Mouse (Mus musculus): ENCODE data around the gene Cdc25b. TPM values are rescaled to one million over a fixed set of nuclear protein-coding genes. Genes with fewer than 3 reads are reported as not detected.

The Cdc25b gene
- polyA plus RNA-seq, 2 experiments: 166 to 184 TPM

GRCm38 (mm10) chr2:131234127-131234650, 47.4 kb downstream of the Cdc25b start:
- H3K4me2 ChIP-seq (ENCODE audit: low read depth): peak overlapping the region; percentile 88
- H3K27me3 ChIP-seq (ENCODE audit: control insufficient read depth, insufficient read depth, low read length): no peaks in the 10 kb centered on the region
- no peak for TF ChIP-seq CTCF (IDR thresholded peaks at IDR 0.05; ENCODE audit: low read depth)
- TF ChIP-seq EP300 (IDR thresholded peaks at IDR 0.05; ENCODE audit: low read depth): no peak
- H3K9ac ChIP-seq (replicated peaks): peak overlapping the region; percentile 86
- peaks cover 31 to 37% of the 10 kb centered on the region in 2 experiments for H3K4me1 ChIP-seq (replicated peaks; ENCODE audit: control insufficient read depth in 2 of 2, insufficient read depth in 2 of 2, low read length in 1 of 2)
- WGBS (ENCODE audit: insufficient replicate concordance): 12% methylated on average over 28 of the region's 28 CpGs
- DNase-seq (ENCODE audit: low read depth in 3 of 3, low spot score in 3 of 3) (no peak), ATAC-seq (ENCODE audit: insufficient read depth) (peak; percentile 52)
- peak overlapping the region; percentile 65 to 73 for H3K4me3 ChIP-seq (ENCODE audit: insufficient read depth in 1 of 2, low read depth in 2 of 2, low read length in 2 of 2)
- peaks cover under 1% of the 10 kb centered on the region; the same call in 1 of the 2 replicates for H3K36me3 ChIP-seq (replicated peaks; ENCODE audit: control insufficient read depth, insufficient read depth, low read depth)
- H3K9me3 ChIP-seq (ENCODE audit: control insufficient read depth, low read length): no peaks in the 10 kb centered on the region
- peak overlapping the region; percentile 79 for H3K27ac ChIP-seq

GRCm38 (mm10) chr2:131234970-131235635, 48.4 kb downstream of the Cdc25b start:
- 34% methylated on average over 7 of the region's 7 CpGs for WGBS (ENCODE audit: insufficient replicate concordance)
- DNase-seq (ENCODE audit: low read depth in 3 of 3, low spot score in 3 of 3) (peak in 1 of 3 experiments; percentile 55), ATAC-seq (ENCODE audit: insufficient read depth) (no peak)
- Histone ChIP-seq H3K4me2 (ENCODE audit: low read depth) (peak overlapping the region; percentile 88), H3K4me1 (replicated peaks; ENCODE audit: control insufficient read depth in 2 of 2, insufficient read depth in 2 of 2, low read length in 1 of 2) (peaks cover 31 to 40% of the 10 kb centered on the region in 2 experiments), H3K36me3 (replicated peaks; ENCODE audit: control insufficient read depth, insufficient read depth, low read depth) (peaks cover 7% of the 10 kb centered on the region), H3K9ac (replicated peaks) (peak overlapping the region; percentile 86), H3K9me3 (ENCODE audit: control insufficient read depth, low read length) (no peaks in the 10 kb centered on the region), H3K4me3 (ENCODE audit: insufficient read depth in 1 of 2, low read depth in 2 of 2, low read length in 2 of 2) (peak overlapping the region; percentile 65 to 73), H3K27me3 (ENCODE audit: control insufficient read depth, insufficient read depth, low read length) (no peaks in the 10 kb centered on the region), H3K27ac (peak overlapping the region; percentile 79)
- TF ChIP-seq CTCF (IDR thresholded peaks at IDR 0.05; ENCODE audit: low read depth) (no peak), EP300 (IDR thresholded peaks at IDR 0.05; ENCODE audit: low read depth) (no peak)

GRCm38 (mm10) chr2:131242180-131242579, 55.4 kb downstream of the Cdc25b start:
- DNase-seq (ENCODE audit: low read depth in 3 of 3, low spot score in 3 of 3): no peak
- Histone ChIP-seq H3K9ac (replicated peaks) (no peak overlapping the region), H3K27me3 (ENCODE audit: control insufficient read depth, insufficient read depth, low read length) (no peaks in the 10 kb centered on the region), H3K27ac (no peak overlapping the region), H3K4me1 (replicated peaks; ENCODE audit: control insufficient read depth in 2 of 2, insufficient read depth in 2 of 2, low read length in 1 of 2) (peaks cover 5 to 24% of the 10 kb centered on the region in 2 experiments), H3K36me3 (replicated peaks; ENCODE audit: control insufficient read depth, insufficient read depth, low read depth) (peaks cover 70% of the 10 kb centered on the region), H3K4me2 (ENCODE audit: low read depth) (no peak overlapping the region), H3K9me3 (ENCODE audit: control insufficient read depth, low read length) (no peaks in the 10 kb centered on the region), H3K4me3 (ENCODE audit: insufficient read depth in 1 of 2, low read depth in 2 of 2, low read length in 2 of 2) (no peak overlapping the region)
- peak; percentile 14; the same call in 1 of the 2 replicates for ATAC-seq (ENCODE audit: insufficient read depth)
- TF ChIP-seq CTCF (IDR thresholded peaks at IDR 0.05; ENCODE audit: low read depth) (no peak), EP300 (IDR thresholded peaks at IDR 0.05; ENCODE audit: low read depth) (no peak)

- Histone ChIP-seq H3K4me2 (ENCODE audit: low read depth) (no peak overlapping the region), H3K36me3 (replicated peaks; ENCODE audit: control insufficient read depth, insufficient read depth, low read depth) (peaks cover 76% of the 10 kb centered on the region), H3K4me3 (ENCODE audit: insufficient read depth in 1 of 2, low read depth in 2 of 2, low read length in 2 of 2) (no peak overlapping the region), H3K27ac (no peak overlapping the region), H3K27me3 (ENCODE audit: control insufficient read depth, insufficient read depth, low read length) (no peaks in the 10 kb centered on the region), H3K4me1 (replicated peaks; ENCODE audit: control insufficient read depth in 2 of 2, insufficient read depth in 2 of 2, low read length in 1 of 2) (peaks cover 5 to 24% of the 10 kb centered on the region in 2 experiments), H3K9ac (replicated peaks) (no peak overlapping the region), H3K9me3 (ENCODE audit: control insufficient read depth, low read length) (no peaks in the 10 kb centered on the region)
- no peak for TF ChIP-seq EP300 (IDR thresholded peaks at IDR 0.05; ENCODE audit: low read depth)
- TF ChIP-seq CTCF (IDR thresholded peaks at IDR 0.05; ENCODE audit: low read depth): no peak
- peak; percentile 42; the same call in 1 of the 2 replicates for ATAC-seq (ENCODE audit: insufficient read depth)
- WGBS (ENCODE audit: insufficient replicate concordance): 15% methylated on average over 7 of the region's 7 CpGs
- DNase-seq (ENCODE audit: low read depth in 3 of 3, low spot score in 3 of 3): no peak
Observed at GRCm38 (mm10) chr2:131242929-131243328, 56.2 kb downstream of the Cdc25b start.

Other genes starting within 250 kb of the Cdc25b start
- gene Gfra4, start 143.9 kb upstream of the Cdc25b start, polyA plus RNA-seq (2012; rRNA removed): 0.16 and 0.40 TPM in 2 replicates
- gene Gfra4, start 143.9 kb upstream of the Cdc25b start, polyA plus RNA-seq (2014; fragmentation: Nextera tagmentation; extraction: Ambion mirVana): 0.10 and 0.15 TPM in 2 replicates
- 0.31 and 0.67 TPM in 2 replicates for gene Adam33, start 123.1 kb upstream of the Cdc25b start, polyA plus RNA-seq (2012; rRNA removed)
- gene Adam33, start 123.1 kb upstream of the Cdc25b start, polyA plus RNA-seq (2014; fragmentation: Nextera tagmentation; extraction: Ambion mirVana): 0.17 and 0.43 TPM in 2 replicates
- gene Siglec1, start 100.2 kb upstream of the Cdc25b start, polyA plus RNA-seq (2012; rRNA removed): 0.93 and 1.0 TPM in 2 replicates
- 0.70 and 0.78 TPM in 2 replicates for gene Siglec1, start 100.2 kb upstream of the Cdc25b start, polyA plus RNA-seq (2014; fragmentation: Nextera tagmentation; extraction: Ambion mirVana)
- 1.6 and 2.1 TPM in 2 replicates for gene Hspa12b, start 59.7 kb upstream of the Cdc25b start, polyA plus RNA-seq (2012; rRNA removed)
- gene Hspa12b, start 59.7 kb upstream of the Cdc25b start, polyA plus RNA-seq (2014; fragmentation: Nextera tagmentation; extraction: Ambion mirVana): 0.71 and 0.76 TPM in 2 replicates
- gene Gm11037, start 53.5 kb upstream of the Cdc25b start, polyA plus RNA-seq (2012; rRNA removed): not detected in 2 replicates
- not detected in 2 replicates for gene Gm11037, start 53.5 kb upstream of the Cdc25b start, polyA plus RNA-seq (2014; fragmentation: Nextera tagmentation; extraction: Ambion mirVana)
- gene 1700037H04Rik, start 26.9 kb upstream of the Cdc25b start, polyA plus RNA-seq (2012; rRNA removed): 105 and 125 TPM in 2 replicates
- 129 and 153 TPM in 2 replicates for gene 1700037H04Rik, start 26.9 kb upstream of the Cdc25b start, polyA plus RNA-seq (2014; fragmentation: Nextera tagmentation; extraction: Ambion mirVana)
- gene Cenpb, start 6.9 kb upstream of the Cdc25b start, polyA plus RNA-seq (2012; rRNA removed): 11.0 and 12.4 TPM in 2 replicates
- gene Cenpb, start 6.9 kb upstream of the Cdc25b start, polyA plus RNA-seq (2014; fragmentation: Nextera tagmentation; extraction: Ambion mirVana): 2.7 and 3.0 TPM in 2 replicates
- gene Spef1, start 333 bp downstream of the Cdc25b start, polyA plus RNA-seq (2012; rRNA removed): 2.2 TPM in 2 replicates
- 1.3 and 1.4 TPM in 2 replicates for gene Spef1, start 333 bp downstream of the Cdc25b start, polyA plus RNA-seq (2014; fragmentation: Nextera tagmentation; extraction: Ambion mirVana)
- 19.5 and 20.0 TPM in 2 replicates for gene Ap5s1, start 20.1 kb downstream of the Cdc25b start, polyA plus RNA-seq (2012; rRNA removed)
- gene Ap5s1, start 20.1 kb downstream of the Cdc25b start, polyA plus RNA-seq (2014; fragmentation: Nextera tagmentation; extraction: Ambion mirVana): 13.1 and 17.0 TPM in 2 replicates
- 25.9 and 31.5 TPM in 2 replicates for gene Mavs, start 47.1 kb downstream of the Cdc25b start, polyA plus RNA-seq (2012; rRNA removed)
- gene Mavs, start 47.1 kb downstream of the Cdc25b start, polyA plus RNA-seq (2014; fragmentation: Nextera tagmentation; extraction: Ambion mirVana): 25.9 and 27.4 TPM in 2 replicates
- gene Pank2, start 75.5 kb downstream of the Cdc25b start, polyA plus RNA-seq (2012; rRNA removed): 9.5 and 14.3 TPM in 2 replicates
- 24.3 and 26.9 TPM in 2 replicates for gene Pank2, start 75.5 kb downstream of the Cdc25b start, polyA plus RNA-seq (2014; fragmentation: Nextera tagmentation; extraction: Ambion mirVana)
- gene Rnf24, start 165.9 kb downstream of the Cdc25b start, polyA plus RNA-seq (2012; rRNA removed): 0.49 and 0.55 TPM in 2 replicates
- gene Rnf24, start 165.9 kb downstream of the Cdc25b start, polyA plus RNA-seq (2014; fragmentation: Nextera tagmentation; extraction: Ambion mirVana): 0.32 and 0.38 TPM in 2 replicates

All from liver, embryonic 14.5 days (tissue).